ENCODE assay signal across 10 mouse cellular contexts in genomic region chr10:81036251-81036650, GRCm38 (mm10). TPM values are rescaled to one million over a fixed set of nuclear protein-coding genes. Genes with fewer than 3 reads are reported as not detected.
DNase-seq lines count a peak whose midpoint lies in the region; ATAC-seq and TF ChIP-seq lines count a peak whose summit lies in the region.
"Had no signal": no experiment of that assay in that cellular context is flagged by ENCODE, and none has a peak within 500 bp of the region (broad histone marks: within the 10 kb centered on the region; RNA-seq: fewer than 3 reads in every experiment).

No protein-coding gene starts in this region.

- no peaks in the 10 kb centered on the region for H3K9me3 ChIP-seq in hindbrain, embryonic 15.5 days
- H3K9me3 ChIP-seq in hindbrain, embryonic 10.5 days, result no peaks in the 10 kb centered on the region
- H3K9me3 ChIP-seq in neural tube, embryonic 11.5 days (ENCODE audit: control insufficient read depth, low read length), result no peaks in the 10 kb centered on the region
- H3K9me3 ChIP-seq: heart, embryonic 10.5 days had no signal

- no peaks in the 10 kb centered on the region for H3K27me3 ChIP-seq in hindbrain, embryonic 15.5 days
- no peaks in the 10 kb centered on the region for H3K27me3 ChIP-seq in hindbrain, embryonic 10.5 days (ENCODE audit: insufficient read depth, poor library complexity, severe bottlenecking)
- H3K27me3 ChIP-seq in neural tube, embryonic 11.5 days (ENCODE audit: control insufficient read depth, insufficient read depth, low read length), result no peaks in the 10 kb centered on the region
- no peaks in the 10 kb centered on the region for H3K27me3 ChIP-seq in splenic B cell, adult 2 months (ENCODE audit: control insufficient read depth, insufficient read depth, low read length, poor library complexity, severe bottlenecking)

- no peak overlapping the region for H3K27ac ChIP-seq in hindbrain, embryonic 15.5 days (replicated peaks)
- H3K27ac ChIP-seq in hindbrain, embryonic 10.5 days, result no peak overlapping the region
- H3K27ac ChIP-seq in neural tube, embryonic 11.5 days (ENCODE audit: low read depth, low read length), result no peak overlapping the region

- peaks cover 13% of the 10 kb centered on the region for H3K36me3 ChIP-seq in hindbrain, embryonic 15.5 days
- H3K36me3 ChIP-seq in hindbrain, embryonic 10.5 days, result peaks cover 13% of the 10 kb centered on the region
- peaks cover 2% of the 10 kb centered on the region; the same call in 1 of the 2 replicates for H3K36me3 ChIP-seq in neural tube, embryonic 11.5 days (ENCODE audit: control insufficient read depth, insufficient read depth, low read length)
- H3K36me3 ChIP-seq in splenic B cell, adult 2 months (ENCODE audit: control insufficient read depth, insufficient read depth, low read length, poor library complexity, severe bottlenecking), result no peaks in the 10 kb centered on the region; the same call in none of the 2 replicates

- H3K9ac ChIP-seq in hindbrain, embryonic 15.5 days, result no peak overlapping the region
- no peak overlapping the region for H3K9ac ChIP-seq in neural tube, embryonic 11.5 days (ENCODE audit: low read length)

- intact Hi-C loops in gastrocnemius, postnatal 14 days (cut with DNase I; ENCODE audit: low total_unique reads), result no loop called here

- 0 out of 2 replicates have a peak overlapping the region, but pooled peaks have one; percentile 97 for H3K4me3 ChIP-seq in hindbrain, embryonic 15.5 days
- no peak overlapping the region for H3K4me3 ChIP-seq in hindbrain, embryonic 10.5 days
- H3K4me3 ChIP-seq in neural tube, embryonic 11.5 days (ENCODE audit: low read depth, low read length), result no peak overlapping the region

- H3K4me2 ChIP-seq in hindbrain, embryonic 15.5 days, result peak overlapping the region; percentile 79; the same call in 1 of the 2 replicates
- no peak overlapping the region for H3K4me2 ChIP-seq in neural tube, embryonic 11.5 days (ENCODE audit: low read depth)

- TF ChIP-seq CTCF in brain, embryonic 14.5 days (IDR thresholded peaks at IDR 0.05; ENCODE audit: borderline replicate concordance, extremely low read depth, insufficient read depth, insufficient read length), result peak; percentile 16; the same call in 1 of the 2 replicates

- H3K4me1 ChIP-seq in hindbrain, embryonic 15.5 days (replicated peaks), result peaks cover 21% of the 10 kb centered on the region
- H3K4me1 ChIP-seq in hindbrain, embryonic 10.5 days (replicated peaks), result peaks cover 14% of the 10 kb centered on the region
- H3K4me1 ChIP-seq in neural tube, embryonic 11.5 days (ENCODE audit: control insufficient read depth, insufficient read depth, low read length), result no peaks in the 10 kb centered on the region

- 76% methylated on average over 7 of the region's 7 CpGs for WGBS in hindbrain, embryonic 15.5 days
- WGBS in hindbrain, embryonic 10.5 days, result 78% methylated on average over 7 of the region's 7 CpGs
- WGBS in neural tube, embryonic 11.5 days, result 73% methylated on average over 7 of the region's 7 CpGs

- TF ChIP-seq POLR2A in brain, embryonic 14.5 days (IDR thresholded peaks at IDR 0.05; ENCODE audit: borderline replicate concordance, extremely low read depth, insufficient read depth, insufficient read length, poor library complexity, severe bottlenecking), result no peak

- ATAC-seq in hindbrain, embryonic 15.5 days (ENCODE audit: low FRiP score, low read depth), result no peak
- ATAC-seq in neural tube, embryonic 11.5 days (ENCODE audit: insufficient read depth, low FRiP score, low TSS enrichment), result no peak

- no peak for DNase-seq in hindbrain, embryonic 10.5 days (ENCODE audit: low spot score)
- peak; percentile 34 for DNase-seq in neural tube, embryonic 11.5 days (ENCODE audit: low spot score)
- no peak for DNase-seq in neural tube, embryonic 10.5 days (ENCODE audit: extremely low spot score, low spot score)
- no peak for DNase-seq in brain, embryonic 14.5 days (ENCODE audit: low read depth)
- DNase-seq in splenic B cell, adult 2 months (ENCODE audit: low read depth, low spot score), result peak; percentile 57
- no peak for DNase-seq in gastrocnemius, postnatal 14 days
- DNase-seq in adrenal gland, postnatal 36 days, result no peak
- DNase-seq: thymus, adult 18-20 months had no signal

RNA-seq across cellular contexts. Expression of gene Slc39a3, which starts 1.0 kb away (rescaled TPM):
- polyA plus RNA-seq in hindbrain, embryonic 15.5 days (2015; fragmentation: Nextera tagmentation; extraction: Ambion mirVana), result 46.3 and 53.0 TPM in 2 replicates
- polyA plus RNA-seq in hindbrain, embryonic 10.5 days (2016; fragmentation: Nextera tagmentation; extraction: Ambion mirVana), result 16.9 and 26.7 TPM in 2 replicates
- 13.3 and 14.5 TPM in 2 replicates for polyA plus RNA-seq in neural tube, embryonic 11.5 days (2014; fragmentation: Nextera tagmentation; extraction: Ambion mirVana)
- polyA plus RNA-seq in brain, embryonic 14.5 days (2012; rRNA removed), result 70.0 and 77.9 TPM in 2 replicates
- 10 to 100 TPM; 11.3 to 11.9 TPM for total RNA-seq in gastrocnemius, postnatal 14 days (2021)
- total RNA-seq in adrenal gland, postnatal 36 days (2021), result 10 to 100 TPM; 33.2 to 68.5 TPM

RNA-seq across cellular contexts. Expression of gene Diras1, which starts 10.8 kb away (rescaled TPM):
- 71.6 and 81.6 TPM in 2 replicates for polyA plus RNA-seq in hindbrain, embryonic 15.5 days (2015; fragmentation: Nextera tagmentation; extraction: Ambion mirVana)
- polyA plus RNA-seq in hindbrain, embryonic 10.5 days (2016; fragmentation: Nextera tagmentation; extraction: Ambion mirVana), result 4.6 and 9.8 TPM in 2 replicates
- 4.2 and 4.7 TPM in 2 replicates for polyA plus RNA-seq in neural tube, embryonic 11.5 days (2014; fragmentation: Nextera tagmentation; extraction: Ambion mirVana)
- 41.5 and 66.5 TPM in 2 replicates for polyA plus RNA-seq in brain, embryonic 14.5 days (2012; rRNA removed)
- under 1 TPM; 0.24 to 0.72 TPM for total RNA-seq in gastrocnemius, postnatal 14 days (2021)
- 1 to 10 TPM; 1.2 to 1.5 TPM for total RNA-seq in adrenal gland, postnatal 36 days (2021)

RNA-seq across cellular contexts. Expression of gene Gng7, which starts 21.5 kb away (rescaled TPM):
- polyA plus RNA-seq in hindbrain, embryonic 15.5 days (2015; fragmentation: Nextera tagmentation; extraction: Ambion mirVana), result 19.1 and 21.4 TPM in 2 replicates
- polyA plus RNA-seq in hindbrain, embryonic 10.5 days (2016; fragmentation: Nextera tagmentation; extraction: Ambion mirVana), result 7.1 and 8.6 TPM in 2 replicates
- 8.1 and 9.4 TPM in 2 replicates for polyA plus RNA-seq in neural tube, embryonic 11.5 days (2014; fragmentation: Nextera tagmentation; extraction: Ambion mirVana)
- polyA plus RNA-seq in brain, embryonic 14.5 days (2012; rRNA removed), result 13.3 and 13.6 TPM in 2 replicates
- 1 to 10 TPM in 1 of 2 experiments, under 1 TPM in 1; 0.44 to 1.1 TPM for total RNA-seq in gastrocnemius, postnatal 14 days (2021)
- 1 to 10 TPM; 6.4 to 6.7 TPM for total RNA-seq in adrenal gland, postnatal 36 days (2021)

RNA-seq across cellular contexts. Expression of gene Sgta, which starts 23.7 kb away (rescaled TPM):
- polyA plus RNA-seq in hindbrain, embryonic 15.5 days (2015; fragmentation: Nextera tagmentation; extraction: Ambion mirVana), result 310 and 331 TPM in 2 replicates
- 276 and 320 TPM in 2 replicates for polyA plus RNA-seq in hindbrain, embryonic 10.5 days (2016; fragmentation: Nextera tagmentation; extraction: Ambion mirVana)
- 248 and 262 TPM in 2 replicates for polyA plus RNA-seq in neural tube, embryonic 11.5 days (2014; fragmentation: Nextera tagmentation; extraction: Ambion mirVana)
- polyA plus RNA-seq in brain, embryonic 14.5 days (2012; rRNA removed), result 326 and 369 TPM in 2 replicates
- total RNA-seq in gastrocnemius, postnatal 14 days (2021), result 10 to 100 TPM; 78.6 to 79.9 TPM
- total RNA-seq in adrenal gland, postnatal 36 days (2021), result 100 to 1,000 TPM; 223 to 227 TPM

RNA-seq across cellular contexts. Expression of gene Thop1, which starts 33.6 kb away (rescaled TPM):
- polyA plus RNA-seq in hindbrain, embryonic 15.5 days (2015; fragmentation: Nextera tagmentation; extraction: Ambion mirVana), result 51.2 and 51.3 TPM in 2 replicates
- 85.4 and 106 TPM in 2 replicates for polyA plus RNA-seq in hindbrain, embryonic 10.5 days (2016; fragmentation: Nextera tagmentation; extraction: Ambion mirVana)
- polyA plus RNA-seq in neural tube, embryonic 11.5 days (2014; fragmentation: Nextera tagmentation; extraction: Ambion mirVana), result 63.9 and 65.8 TPM in 2 replicates
- polyA plus RNA-seq in brain, embryonic 14.5 days (2012; rRNA removed), result 69.5 and 86.1 TPM in 2 replicates
- 10 to 100 TPM; 22.4 to 23.0 TPM for total RNA-seq in gastrocnemius, postnatal 14 days (2021)
- total RNA-seq in adrenal gland, postnatal 36 days (2021), result 10 to 100 TPM; 51.5 to 56.6 TPM

Comparison
In these comparisons a context has a peak if more than half of its experiments do, and no peak if none do; other contexts are left out.
1. DNase-seq: peak in neural tube, embryonic 11.5 days (single experiment) and splenic B cell, adult 2 months (single experiment); none in hindbrain, embryonic 10.5 days (single experiment), neural tube, embryonic 10.5 days (single experiment), brain, embryonic 14.5 days (single experiment), gastrocnemius, postnatal 14 days (single experiment) and adrenal gland, postnatal 36 days (0 of 2).